Mouse (Mus musculus): Measurements from ENCODE around the gene Sptbn4. TPM values are rescaled to one million over a fixed set of nuclear protein-coding genes. Genes with fewer than 3 reads are reported as not detected.
"Not testable (repeated sequence)": the region's sequence is repeated elsewhere in the genome, so short reads cannot be mapped to it uniquely, and the experiment has no call there.

Sptbn4 gene
- 0.74 and 1.5 TPM in 2 replicates for total RNA-seq (2021)
- long read RNA-seq, experiment 1, partial matches to known transcripts, result 0 of 1 reads
- long read RNA-seq, experiment 1, other reads (novel, unspliced or antisense), result 1 of 1 reads
- long read RNA-seq, experiment 2, full-length matches to known transcripts, result 1 of 2 reads
- long read RNA-seq, experiment 2, partial matches to known transcripts, result 1 of 2 reads
- long read RNA-seq, experiment 2, other reads (novel, unspliced or antisense), result 0 of 2 reads

DNA sequence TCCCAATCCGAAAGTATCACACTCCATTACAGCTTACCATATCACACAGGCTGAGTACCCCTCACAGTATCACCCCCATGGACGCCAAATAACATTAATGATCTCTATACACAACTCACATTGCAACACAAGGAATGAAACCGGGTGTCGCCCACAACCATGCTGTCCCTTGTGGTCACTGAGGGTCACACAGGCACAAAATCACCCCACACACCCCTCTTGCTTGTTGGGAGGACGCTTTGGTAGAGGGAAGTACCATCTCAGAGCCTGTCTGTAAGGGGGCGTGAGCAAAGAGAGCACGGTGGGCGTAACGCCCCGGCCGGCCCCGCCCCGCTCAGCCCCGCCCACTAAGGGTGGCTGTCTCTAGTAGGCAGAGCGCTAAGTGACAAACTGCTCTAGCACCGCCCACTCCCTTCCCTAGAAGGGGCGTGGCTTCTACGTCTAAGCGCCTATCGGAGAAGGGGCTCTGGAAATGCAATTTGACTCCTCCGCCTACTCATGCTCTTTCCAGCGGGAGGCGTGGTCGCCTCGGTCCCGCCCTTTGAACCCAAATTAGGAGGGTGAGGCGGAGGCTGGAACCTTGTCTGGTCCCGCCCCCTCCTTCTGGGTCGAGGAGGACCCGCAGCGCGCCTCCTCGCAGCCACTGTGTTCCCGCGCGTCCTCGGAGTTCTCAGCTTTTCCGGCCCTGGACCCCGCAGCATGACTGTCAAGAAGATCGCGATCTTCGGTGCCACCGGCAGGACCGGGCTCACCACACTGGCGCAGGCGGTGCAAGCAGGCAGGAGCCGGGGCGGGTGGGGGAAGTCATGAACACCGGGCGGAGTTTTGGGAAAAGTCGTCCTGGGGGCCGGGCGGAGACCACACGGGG, at the start of gene Sptbn4, which contains the start of gene Blvrb:
TSS of gene Sptbn4 (minus strand) at position 268 of the 868 bp plus-strand sequence.
TSS of gene Blvrb (plus strand) at position 560 of the 868 bp plus-strand sequence.
- peak; percentile 99 for DNase-seq

DNA sequence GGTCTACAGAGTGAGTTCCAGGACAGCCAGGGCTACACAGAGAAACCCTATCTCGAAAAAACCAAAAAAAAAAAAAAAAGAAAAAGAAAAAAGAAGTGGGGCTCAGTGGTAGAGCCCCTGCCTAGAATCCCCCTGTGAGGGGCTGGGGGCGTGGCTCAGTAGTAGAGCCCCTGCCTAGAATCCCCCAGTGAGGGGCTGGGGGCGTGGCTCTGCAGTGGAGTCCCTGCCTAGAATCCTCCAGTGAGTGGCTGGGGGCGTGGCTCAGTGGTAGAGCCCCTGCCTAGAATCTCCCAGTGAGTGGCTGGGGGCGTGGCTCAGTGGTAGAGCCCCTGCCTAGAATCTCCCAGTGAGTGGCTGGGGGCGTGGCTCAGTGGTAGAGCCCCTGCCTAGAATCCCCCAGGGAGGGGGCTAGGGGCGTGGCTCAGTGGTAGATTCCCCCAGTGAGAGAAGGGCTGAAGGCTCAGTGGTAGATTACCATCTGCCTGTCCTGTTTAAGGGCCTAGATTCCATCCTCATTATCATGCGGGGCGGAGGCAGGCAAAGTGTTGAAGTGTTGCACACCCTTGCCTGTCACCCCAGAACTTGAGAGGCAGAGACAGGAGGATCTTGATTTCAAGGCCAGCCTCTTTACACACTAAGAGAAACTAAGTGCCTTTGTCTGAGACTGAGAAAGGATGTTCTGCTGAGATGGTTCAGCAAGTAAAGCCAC, 47.3 kb upstream of the Sptbn4 start:
- not testable (repeated sequence) for DNase-seq

DNA sequence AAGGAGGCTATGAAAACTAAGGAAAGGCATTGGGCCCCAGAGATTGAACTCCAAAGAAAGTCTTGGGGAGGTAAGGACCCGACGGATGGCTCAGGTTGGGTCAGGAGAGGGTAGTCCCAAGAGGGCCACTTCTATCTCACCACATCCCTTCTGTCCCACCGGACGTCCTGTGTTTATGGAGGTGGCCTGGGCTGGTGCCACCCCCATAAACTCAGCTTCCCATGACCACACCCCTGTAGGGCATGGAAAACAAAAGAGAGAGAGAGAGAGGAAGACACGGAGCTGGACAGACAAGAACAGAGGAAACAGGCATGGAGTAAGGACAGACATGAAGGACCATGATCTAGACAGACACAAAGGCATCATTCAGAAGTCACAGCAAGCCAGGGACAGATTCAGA, 46.0 kb upstream of the Sptbn4 start:
- no peak for DNase-seq

DNA sequence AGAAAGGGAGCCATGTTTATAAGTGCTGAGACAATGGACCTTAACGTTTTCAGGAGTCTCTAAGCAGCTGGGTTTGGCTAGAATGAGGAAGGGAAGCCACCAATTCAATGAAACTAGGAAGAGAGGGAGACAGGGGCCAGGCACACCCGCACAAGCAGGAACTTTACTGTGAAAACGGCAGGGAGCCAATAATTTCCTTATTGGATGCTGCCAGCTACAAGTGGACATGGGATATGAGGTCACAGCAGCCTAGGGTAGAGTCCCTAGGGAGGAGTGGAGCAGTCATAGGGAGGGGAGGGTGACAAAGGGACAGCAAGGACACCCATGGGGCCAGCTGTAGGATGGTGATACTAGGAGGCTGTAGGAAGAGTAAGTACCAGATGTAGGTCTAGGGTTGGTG, 45.5 kb upstream of the Sptbn4 start:
- DNase-seq, result no peak

DNA sequence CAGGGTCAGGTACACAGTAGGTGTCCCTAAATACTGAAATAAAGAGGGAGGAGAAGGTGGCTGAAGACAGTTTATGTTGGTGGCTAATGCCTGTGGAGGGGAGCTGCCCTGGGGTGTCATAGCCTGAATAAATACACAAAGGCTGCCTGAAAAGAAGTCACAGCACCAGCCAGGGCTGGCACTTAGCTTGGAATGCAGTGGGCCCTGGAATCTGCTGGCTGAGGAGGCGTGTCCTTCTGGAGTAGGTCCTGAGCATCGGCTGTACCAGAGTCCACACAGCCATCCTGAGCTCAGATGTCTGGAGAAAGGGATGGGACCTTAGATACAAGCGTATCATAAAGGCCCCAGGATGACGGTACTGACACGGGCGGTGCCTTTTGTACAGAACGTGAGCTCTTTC, 44.4 kb upstream of the Sptbn4 start:
- DNase-seq, result no peak

DNA sequence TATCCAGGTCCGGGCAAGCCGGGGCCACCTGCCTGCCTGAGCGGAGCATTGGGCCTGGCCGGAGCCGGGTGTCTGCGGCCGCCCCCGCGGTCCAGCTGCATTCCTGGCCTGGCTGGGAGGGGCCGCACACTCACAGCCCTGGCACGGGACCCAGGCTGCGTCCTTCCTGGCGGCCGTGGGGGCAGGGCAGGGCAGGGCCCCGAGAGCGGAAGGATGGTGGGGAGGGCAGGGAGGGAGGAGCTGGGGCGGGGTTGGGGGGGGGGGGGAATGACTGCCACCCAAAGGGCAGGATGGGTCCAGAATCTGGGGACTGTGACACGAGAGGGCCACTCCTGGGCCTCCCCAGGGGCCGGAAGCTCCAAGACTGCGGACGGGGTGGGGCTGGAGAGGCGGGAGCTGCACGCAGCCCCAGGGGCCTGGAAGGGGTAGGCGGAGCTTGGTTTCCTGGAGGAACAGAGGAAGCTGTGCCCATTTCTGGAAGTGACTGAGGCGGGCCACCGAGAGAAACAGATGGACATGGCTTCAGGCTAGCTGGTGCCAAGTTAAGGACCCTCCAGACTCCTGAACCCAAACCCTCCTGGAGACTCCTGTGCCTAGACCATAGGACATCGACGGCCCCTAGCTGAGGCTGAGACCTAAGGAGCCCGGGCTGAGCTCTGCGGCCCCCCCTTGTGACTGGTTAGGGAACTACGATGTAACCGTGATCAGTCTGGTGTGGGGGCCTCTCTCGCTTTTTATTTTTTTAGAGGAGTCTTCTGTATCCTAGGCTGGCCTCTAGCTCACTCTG, 43.2 kb upstream of the Sptbn4 start:
- DNase-seq, result peak; percentile 98

DNA sequence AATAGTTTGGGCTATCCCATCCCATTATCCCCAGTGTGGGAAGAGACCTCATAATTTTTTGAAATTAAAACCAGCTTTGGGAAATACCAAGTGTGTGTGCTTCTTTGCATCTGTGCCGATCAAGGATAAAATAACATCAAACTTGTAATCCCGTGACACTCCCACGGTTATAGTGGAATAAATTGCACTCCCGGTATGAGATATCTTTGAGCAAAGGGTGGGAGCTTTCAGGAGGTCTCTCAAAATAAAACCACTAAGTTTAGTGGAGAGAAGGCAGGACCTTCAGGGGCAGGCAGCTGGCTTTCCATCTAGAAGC, 42.7 kb upstream of the Sptbn4 start:
- DNase-seq, result no peak

DNA sequence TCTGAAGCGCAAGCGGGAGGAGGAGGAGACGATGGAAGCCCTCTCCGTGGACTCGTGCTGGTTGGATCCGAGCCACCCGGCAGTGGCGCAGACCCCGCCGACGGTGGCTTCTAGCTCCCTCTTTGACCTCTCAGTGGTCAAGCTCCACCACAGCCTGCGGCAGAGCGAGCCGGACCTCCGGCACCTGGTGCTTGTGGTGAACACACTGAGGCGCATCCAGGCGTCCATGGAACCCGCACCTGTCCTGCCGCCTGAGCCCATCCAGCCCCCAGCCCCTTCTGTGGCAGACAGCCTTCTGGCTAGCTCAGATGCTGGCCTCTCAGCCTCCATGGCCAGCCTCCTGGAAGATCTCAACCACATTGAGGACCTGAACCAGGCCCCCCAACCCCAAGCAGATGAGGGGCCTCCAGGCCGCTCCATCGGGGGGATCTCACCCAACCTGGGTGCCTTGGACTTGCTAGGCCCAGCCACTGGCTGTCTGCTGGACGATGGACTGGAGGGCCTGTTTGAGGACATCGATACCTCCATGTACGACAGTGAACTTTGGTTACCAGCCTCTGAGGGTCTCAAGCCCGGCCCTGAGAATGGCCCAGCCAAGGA, 41.9 kb upstream of the Sptbn4 start:
- no peak for DNase-seq

DNA sequence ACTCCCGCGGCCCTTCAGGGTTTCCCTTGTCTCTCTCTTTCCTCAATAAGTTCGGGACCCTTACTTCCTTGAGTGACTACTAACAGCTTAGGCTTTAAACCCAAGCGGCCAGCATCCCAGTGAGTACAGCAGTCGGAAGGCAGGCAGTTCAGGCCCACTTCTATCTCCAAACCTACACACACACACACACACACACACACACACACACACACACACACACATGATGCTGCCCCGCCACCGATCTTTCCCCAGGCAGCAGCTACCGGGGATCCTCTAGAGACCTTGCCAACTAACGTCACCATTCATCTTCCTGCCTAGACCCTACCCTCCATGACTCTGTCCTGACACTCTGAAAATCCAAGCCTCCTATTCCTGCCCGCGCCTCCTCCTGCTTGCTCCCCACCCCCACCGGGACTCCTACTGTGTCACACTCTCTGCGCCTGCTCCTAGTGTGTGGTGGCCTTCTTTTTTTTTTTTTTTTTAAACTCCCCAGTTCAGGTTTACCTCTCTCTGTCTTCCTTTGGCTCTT, 40.3 kb upstream of the Sptbn4 start:
- peak; percentile 92 for DNase-seq

DNA sequence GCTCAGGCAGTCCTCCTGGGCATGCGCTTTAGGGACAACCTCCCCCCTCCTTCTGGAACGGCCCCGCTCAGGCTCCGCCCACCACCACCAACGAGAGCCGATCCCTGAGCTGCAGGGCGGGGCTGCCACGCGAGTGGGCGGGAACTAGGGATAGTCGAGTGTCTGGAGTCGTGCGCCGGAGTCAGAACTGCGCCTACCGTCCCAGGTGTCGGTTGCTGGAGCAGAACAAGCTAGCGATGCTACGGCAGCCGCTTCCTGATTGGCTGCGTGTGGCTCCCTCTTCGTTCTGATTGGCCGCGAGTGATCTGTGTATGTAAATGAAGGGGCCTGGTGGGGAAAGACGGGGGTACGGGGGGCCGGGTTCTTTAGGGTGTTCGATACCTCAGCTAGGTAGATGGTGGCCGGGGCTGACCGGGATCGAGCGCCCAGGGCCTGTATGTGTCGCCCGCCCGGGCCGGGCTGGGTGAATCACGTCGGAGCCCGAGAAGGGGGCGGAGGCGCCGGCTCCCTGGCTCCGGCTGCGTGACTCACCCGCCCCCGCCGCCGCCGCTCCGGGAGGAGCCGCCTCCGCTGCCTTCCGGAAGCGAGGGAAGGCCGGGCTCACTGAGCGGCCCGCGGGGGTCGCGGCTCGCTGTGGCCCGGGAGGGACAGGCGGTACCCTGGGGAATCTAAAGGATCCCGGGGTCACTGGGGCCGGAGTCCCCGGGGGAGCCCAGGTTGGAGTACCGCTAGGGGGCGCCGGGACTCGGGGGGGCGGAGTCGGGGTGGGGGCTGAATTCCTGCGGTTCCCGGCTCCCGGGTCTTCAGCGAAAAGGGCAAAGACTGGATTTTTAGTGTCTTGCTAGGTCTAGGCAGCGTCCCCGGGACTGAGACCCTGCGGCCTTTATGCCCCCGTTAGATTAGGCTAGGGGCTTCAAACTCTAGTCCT, 39.5 kb upstream of the Sptbn4 start, which contains the start of gene Sertad1:
TSS of gene Sertad1 (plus strand) at position 141 of the 928 bp plus-strand sequence.
- DNase-seq, result peak; percentile 100

DNA sequence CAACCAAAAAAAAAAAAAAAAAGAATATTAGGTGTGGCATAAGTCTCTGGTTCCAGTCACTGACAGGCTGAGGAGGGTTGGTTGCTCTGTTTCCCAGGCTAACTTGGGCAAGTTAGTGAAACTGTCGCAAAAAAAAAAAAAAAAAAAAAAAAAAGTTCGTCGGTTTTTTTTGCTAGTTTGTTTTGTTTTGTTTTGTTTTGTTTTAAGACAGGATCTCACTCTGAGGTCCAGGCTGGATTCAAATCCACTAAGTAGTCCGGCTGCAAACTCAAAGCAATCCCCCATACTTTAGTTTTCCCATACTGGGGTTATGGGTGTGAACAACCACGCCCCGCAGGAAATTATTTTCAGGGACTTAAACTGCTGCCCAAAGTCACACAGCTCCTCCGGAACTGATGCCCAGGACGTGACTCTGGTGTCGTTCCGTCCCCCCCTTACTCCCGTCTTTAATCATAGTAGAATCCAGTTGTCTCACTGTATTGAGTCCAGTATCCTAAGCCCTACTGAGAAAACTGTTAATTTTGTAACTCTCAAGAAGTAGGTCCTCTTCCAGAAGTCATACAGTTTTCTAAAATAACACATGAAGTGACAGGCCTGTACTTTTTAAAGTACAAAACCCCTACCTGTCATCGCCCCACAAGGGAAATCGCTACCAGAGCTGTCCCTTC, 38.8 kb upstream of the Sptbn4 start:
- DNase-seq, result peak; percentile 63

DNA sequence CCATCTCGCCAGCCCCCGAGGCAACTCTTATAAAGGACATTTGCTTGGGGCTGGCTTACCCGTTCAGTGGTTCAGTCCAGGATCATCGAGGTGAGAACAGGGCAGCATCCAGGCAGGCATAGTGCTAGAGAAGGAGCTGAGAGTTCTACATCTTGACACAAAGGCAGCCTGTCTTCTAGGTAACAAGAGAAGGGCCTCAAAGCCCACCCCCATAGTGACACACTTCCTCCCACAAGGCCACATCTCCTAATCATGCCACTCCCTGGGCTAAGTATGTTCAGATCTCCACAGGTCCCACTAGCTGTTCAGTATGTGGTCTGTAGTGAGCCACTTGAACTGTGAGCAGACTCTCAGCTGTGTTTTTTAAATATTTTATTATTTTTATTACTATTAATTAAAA, 36.4 kb upstream of the Sptbn4 start:
- DNase-seq, result no peak

DNA sequence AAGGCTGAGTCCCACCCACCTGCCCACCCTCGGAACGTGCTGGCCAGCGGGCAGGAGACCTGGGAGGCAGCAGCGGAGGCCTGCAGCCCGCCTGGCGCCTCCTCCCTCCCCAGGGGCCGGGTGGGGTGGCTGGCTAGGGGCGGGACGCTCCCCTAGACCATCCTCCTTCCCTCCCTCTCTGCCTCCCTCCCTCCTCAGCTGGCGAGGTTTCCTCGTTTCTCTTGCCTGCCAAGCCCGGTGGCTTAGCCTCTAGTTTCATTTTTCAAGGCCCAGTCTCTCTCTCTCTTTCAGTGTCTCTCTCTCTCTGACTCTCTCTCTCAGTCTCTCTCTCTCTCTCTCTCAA, 34.1 kb upstream of the Sptbn4 start:
- peak; percentile 97 for DNase-seq

DNA sequence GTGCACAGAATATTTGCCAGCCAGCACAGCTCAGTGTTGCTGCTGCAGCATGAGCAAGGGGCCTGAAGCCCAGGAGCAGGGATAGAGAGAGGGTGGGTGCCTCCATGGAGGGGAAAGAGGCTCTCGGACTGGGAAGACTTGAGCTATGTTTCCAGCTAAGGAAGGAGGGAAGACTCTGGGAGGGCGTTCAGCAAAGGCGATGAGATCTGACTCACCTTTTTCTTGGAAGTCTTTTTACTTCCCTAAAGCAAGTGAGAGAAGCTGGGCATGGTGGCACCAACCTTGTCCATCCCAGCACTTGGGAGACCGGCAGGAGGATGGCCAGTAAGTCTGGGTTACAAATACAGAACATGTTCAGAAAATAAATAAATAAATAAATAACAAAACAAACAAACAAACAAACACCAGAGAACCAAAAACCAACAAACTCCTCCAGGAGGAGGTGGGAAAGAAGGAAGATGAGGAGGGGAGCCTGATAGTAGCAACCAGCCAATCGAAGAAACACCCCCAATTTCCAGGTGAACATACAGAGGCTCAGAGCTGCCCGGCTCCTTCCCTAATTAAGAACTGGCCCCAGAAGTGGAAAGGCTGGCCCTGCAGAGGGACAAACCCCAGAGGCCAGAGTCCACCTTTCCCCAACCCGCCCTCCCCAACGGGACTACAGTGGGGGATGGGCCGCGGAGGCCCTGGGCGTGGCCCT, 33.6 kb upstream of the Sptbn4 start:
- no peak for DNase-seq

DNA sequence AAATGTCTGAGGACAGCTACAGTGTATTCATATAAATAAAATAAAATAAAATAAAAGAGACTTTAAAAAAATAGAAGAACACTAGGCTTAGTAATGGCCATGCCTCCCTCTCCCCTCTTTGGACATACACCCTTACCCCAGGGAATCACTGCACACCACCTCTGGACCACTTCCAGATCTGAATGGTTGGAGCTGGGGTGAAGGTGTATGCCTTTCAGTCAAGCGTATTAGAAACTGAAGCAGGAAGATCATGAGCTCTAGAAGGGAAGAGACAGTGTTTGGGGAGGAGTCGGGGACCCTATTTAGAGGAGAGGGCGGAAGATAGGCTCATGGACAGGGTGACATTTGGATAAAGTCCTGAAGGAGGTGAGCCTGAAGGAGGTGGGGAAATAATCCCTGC, 33.0 kb upstream of the Sptbn4 start:
- DNase-seq, result no peak

DNA sequence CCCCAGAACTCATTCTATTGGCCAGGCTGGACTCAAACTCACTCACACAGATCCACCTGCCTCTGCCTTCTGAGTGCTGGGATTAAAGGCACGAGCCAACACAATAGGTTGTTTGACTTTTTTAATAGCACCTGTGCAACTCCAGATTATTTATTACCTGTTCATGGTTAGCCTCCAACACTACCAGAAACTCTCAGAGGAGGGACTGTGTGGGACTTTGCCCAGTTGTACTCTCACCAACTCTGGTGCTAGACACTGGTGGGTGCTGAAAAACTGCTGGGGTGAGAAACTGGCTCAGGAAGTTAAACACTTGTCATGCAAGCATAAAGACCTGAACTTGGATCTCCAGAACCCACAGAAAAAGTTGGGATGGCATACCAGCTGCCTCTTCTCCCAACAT, 32.3 kb upstream of the Sptbn4 start:
- no peak for DNase-seq

DNA sequence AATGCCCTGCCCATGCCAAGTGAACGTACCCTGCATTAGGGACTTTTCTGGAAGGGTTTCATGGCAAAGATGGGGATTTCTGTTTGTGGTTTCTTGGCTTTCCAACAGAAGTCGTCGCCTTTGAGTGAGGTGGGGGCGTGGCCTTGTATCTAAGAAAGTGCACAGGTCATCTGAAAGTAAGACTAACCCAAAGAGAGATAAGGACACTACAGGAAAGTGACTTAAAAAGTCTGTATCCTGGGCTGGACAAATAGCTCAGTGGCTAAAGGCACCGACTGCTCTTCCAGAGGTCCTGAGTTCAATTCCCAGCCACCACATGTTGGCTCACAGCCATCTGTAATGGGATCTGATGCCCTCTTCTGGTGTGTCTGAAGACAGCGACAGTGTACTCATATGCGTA, 31.1 kb upstream of the Sptbn4 start:
- no peak for DNase-seq

DNA sequence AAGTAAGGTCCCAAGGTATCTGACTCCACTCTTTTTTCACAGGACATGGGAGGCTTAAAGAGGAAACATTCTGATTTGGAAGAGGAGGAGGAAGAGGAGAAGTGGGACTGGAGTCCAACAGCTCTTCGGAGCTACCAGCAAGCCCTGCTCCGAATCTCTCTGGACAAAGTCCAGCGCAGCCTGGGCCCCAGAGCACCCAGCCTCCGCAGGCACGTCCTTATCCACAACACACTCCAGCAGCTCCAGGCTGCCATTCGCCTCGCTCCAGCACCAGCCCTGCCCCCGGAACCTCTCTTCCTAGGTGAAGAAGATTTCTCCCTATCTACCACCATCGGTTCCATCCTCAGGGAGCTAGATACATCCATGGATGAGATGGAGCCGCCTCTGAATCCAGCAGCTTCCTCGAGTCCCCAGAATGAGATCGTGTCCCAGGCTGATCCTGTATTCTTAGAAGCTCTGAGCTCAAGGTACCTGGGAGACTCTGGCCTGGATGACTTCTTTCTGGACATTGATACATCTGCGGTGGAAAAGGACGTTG, 28.7 kb upstream of the Sptbn4 start:
- no peak for DNase-seq

DNA sequence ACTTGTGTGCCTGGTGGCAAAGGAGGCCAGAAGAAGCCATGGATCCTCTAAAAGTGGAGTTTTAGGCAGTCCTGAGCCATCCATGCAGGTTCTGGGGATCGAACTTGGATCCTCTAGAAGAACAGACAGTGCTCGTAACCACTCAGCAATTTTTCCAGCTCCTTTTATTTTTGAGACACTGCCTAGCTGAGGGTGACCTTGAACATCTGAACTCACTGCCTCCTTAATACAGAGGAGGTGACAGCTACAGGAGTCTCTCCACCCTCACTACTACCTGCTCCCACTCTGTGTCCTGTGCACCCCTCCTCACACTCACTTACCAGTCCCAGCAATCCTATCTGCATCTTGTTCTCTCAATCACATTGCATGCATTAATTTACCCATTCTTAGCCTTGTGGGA, 28.1 kb upstream of the Sptbn4 start:
- no peak for DNase-seq
